Mouse (Mus musculus) heart, embryonic 11.5 days (tissue): Measurements from ENCODE around the gene Hivep3. TPM values are rescaled to one million over a fixed set of nuclear protein-coding genes. Genes with fewer than 3 reads are reported as not detected.

Experiments
- ATAC-seq: fragments of 200-750 bp; cut with Nextera tagmentation; replicated peaks from 2 replicates; pipeline ENCODE4 v1.8.0; 2017; ENCODE audit warnings: moderate library complexity; ENCODE audit not compliant: insufficient number of reproducible peaks, low FRiP score, low TSS enrichment
- H3K27ac ChIP-seq: fragments of 300-500 bp; sonication (generic); 2 replicates; pipeline ENCODE4 v1.5.1; 2014; ENCODE audit warnings: mild to moderate bottlenecking, low read depth, low read length
- H3K27me3 ChIP-seq: fragments of 300-500 bp; sonication (generic); 2 replicates; pipeline ENCODE4 v1.6.1; 2014; ENCODE audit warnings: mild to moderate bottlenecking, low read length, mixed read lengths; ENCODE audit not compliant: control insufficient read depth, insufficient read depth
- H3K36me3 ChIP-seq: fragments of 300-500 bp; sonication (generic); 2 replicates; pipeline ENCODE4 v1.6.1; 2014; ENCODE audit warnings: mild to moderate bottlenecking, low read length, moderate library complexity, mixed read lengths; ENCODE audit not compliant: control insufficient read depth, insufficient read depth
- H3K4me1 ChIP-seq: fragments of 300-500 bp; sonication (generic); 2 replicates; pipeline ENCODE4 v1.6.1; 2014; ENCODE audit warnings: low read length; ENCODE audit not compliant: control insufficient read depth, insufficient read depth
- H3K4me2 ChIP-seq: fragments of 300-500 bp; sonication (generic); 2 replicates; pipeline ENCODE4 v1.6.1; 2014; ENCODE audit warnings: mild to moderate bottlenecking, moderate library complexity
- H3K4me3 ChIP-seq: fragments of 300-500 bp; sonication (generic); 2 replicates; pipeline ENCODE4 v1.5.1; 2014; ENCODE audit warnings: low read depth, low read length
- H3K9ac ChIP-seq: fragments of 300-500 bp; sonication (generic); 2 replicates; pipeline ENCODE4 v1.6.1; 2014; ENCODE audit warnings: mild to moderate bottlenecking, low read depth, low read length, moderate library complexity
- H3K9me3 ChIP-seq: fragments of 300-500 bp; sonication (generic); replicated peaks from 2 replicates; pipeline ENCODE4 v1.6.1; 2016; ENCODE audit warnings: low read length; ENCODE audit not compliant: control insufficient read depth
- WGBS: fragments of 180-500 bp; shearing (Covaris S2); extraction: QIAGEN DNeasy Blood & Tissue Kit; methylation state at CpG from one replicate; pipeline ENCODE4 v1.1.7; 2014; ENCODE audit not compliant: insufficient replicate concordance; 5-methylcytosine and 5-hydroxymethylcytosine counted together
- polyA plus RNA-seq: library from polyadenylated mRNA; unstranded; fragments of >200 nt; fragmentation: Nextera tagmentation; extraction: Ambion mirVana; gene quantifications from 2 replicates; pipeline ENCODE4 v1.2.1, GENCODE M21; 2014

Gene Hivep3
- polyA plus RNA-seq, 1 experiment from 2014 or later, result 4.8 TPM

DNA sequence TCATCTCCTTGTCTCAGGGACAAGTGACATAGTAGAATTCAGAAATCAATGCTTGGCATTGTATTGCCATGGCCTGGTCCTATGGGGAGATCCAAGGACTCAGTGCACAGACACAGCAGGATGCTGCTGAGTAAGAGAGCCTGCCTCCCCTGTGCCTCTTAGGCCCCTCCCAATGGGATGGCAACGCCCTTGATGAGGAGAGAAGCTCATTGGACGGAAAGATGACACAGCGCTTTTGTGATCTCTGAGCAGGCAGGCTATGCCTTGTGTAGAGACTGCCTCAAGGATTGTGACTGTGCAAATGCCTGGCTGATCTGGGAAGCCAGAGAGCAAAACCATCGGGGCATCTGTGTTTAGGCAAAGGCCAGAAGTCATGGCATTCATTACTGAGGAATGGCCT, 16.6 kb downstream of the Hivep3 start:
- Histone ChIP-seq H3K9me3 (no peaks in the 10 kb centered on the region), H3K36me3 (no peaks in the 10 kb centered on the region), H3K27me3 (no peaks in the 10 kb centered on the region), H3K4me1 (peaks cover 7% of the 10 kb centered on the region; the same call in 1 of the 2 replicates), H3K9ac (no peak overlapping the region), H3K27ac (no peak overlapping the region), H3K4me3 (no peak overlapping the region), H3K4me2 (no peak overlapping the region)
- no peak for ATAC-seq
- WGBS, result 47% methylated on average over 4 of the region's 4 CpGs

DNA sequence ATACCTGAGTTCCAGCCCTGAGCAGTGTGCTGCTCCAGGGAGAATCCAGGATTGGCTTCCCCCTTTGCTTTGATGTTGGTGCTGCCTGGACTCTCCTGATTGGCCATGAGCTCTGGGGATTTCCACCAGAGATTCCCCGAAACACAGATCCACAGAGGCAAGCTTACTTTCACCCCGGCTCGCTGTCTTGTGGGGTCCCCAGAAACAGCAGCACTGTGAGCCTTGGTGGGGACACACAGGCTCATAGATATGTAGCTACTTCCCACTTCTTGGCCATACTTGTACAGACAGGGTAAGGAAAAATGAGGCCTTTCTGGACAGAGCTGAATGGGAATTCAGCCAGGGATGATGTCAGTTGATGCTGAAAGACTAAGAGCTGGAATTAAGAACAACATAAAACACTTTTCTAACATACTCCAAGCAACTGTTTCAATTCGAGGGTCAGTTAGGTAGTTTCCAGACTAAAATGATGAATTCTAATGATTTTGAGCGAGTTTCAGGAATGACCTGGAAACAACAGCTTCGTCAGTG, 17.2 kb downstream of the Hivep3 start:
- no peak overlapping the region for H3K27ac ChIP-seq
- 79% methylated on average over 6 of the region's 6 CpGs for whole genome bisulfite sequencing

DNA sequence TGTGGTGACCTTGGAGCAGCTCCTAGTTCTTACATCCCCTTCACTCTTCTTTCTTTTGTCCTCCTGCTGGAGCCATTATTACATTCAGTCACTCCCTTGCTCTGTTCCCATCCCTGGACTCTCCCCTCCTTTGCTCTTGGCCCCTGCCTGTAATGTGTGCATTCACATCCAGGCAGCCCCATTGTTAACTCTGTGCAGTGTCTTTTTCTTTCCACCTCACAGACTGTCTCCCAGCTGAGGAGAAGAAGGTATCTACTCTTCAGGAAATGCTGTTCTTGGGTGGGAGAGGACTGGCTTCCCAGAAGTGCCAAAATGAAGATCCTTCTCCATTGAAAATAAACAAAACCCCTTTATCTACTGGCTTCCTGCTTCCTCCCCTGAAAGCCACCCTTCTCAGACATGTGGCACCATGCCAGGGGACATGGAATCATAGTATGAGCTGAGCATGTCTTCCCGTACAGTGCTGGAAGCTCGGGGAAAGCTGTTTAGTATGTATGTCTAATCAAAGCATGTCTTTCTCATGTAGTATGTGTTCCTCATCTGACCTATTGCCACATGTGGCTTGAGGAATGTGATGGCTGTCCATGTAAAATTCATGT, 17.9 kb downstream of the Hivep3 start:
- Histone ChIP-seq H3K4me3 (no peak overlapping the region), H3K4me2 (no peak overlapping the region), H3K9ac (no peak overlapping the region), H3K4me1 (peaks cover 7% of the 10 kb centered on the region; the same call in 1 of the 2 replicates), H3K27ac (peak overlapping the region; percentile 15; the same call in 1 of the 2 replicates), H3K27me3 (no peaks in the 10 kb centered on the region), H3K36me3 (no peaks in the 10 kb centered on the region), H3K9me3 (no peaks in the 10 kb centered on the region)
- 49% methylated on average over 2 of the region's 2 CpGs for WGBS
- no peak for ATAC-seq

More for the DNA sequence above, 17.2 kb downstream of the Hivep3 start:
- Histone ChIP-seq H3K4me3 (no peak overlapping the region), H3K9me3 (no peaks in the 10 kb centered on the region), H3K27me3 (no peaks in the 10 kb centered on the region), H3K9ac (no peak overlapping the region), H3K4me2 (no peak overlapping the region), H3K36me3 (no peaks in the 10 kb centered on the region), H3K4me1 (peaks cover 7% of the 10 kb centered on the region; the same call in 1 of the 2 replicates)
- no peak for ATAC-seq

DNA sequence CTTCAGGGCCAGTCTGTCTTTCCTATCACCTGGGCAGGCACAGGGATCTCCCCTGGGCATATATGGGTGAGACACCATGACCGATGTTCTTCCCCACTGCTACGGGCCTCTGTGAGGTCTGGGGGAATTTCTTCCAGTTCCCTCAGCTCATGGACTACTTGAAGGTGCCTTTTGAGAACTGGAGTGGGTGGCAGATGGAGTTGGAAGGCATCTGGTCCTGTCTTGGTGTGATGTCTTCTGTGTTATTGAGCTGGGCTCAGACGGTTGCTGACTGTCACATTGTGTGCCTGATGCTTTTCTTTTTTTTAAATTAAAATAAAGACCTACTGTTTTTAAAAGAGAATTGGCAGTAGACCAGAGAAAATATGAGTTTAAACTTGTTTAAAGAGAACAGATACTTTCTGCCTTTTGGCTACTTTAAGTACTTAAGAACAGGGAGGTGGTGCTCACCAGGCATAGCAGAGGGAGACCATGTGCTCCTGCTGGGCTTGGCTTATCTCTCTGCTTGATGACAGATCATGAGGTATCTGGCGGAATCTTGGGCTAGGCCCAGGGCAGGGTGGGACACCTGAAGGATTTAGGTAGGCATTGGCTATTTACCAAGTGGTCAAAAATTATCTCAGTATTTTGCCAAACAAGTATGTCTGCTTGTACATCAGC, 26.1 kb downstream of the Hivep3 start:
- Histone ChIP-seq H3K36me3 (no peaks in the 10 kb centered on the region), H3K27ac (no peak overlapping the region), H3K9me3 (no peaks in the 10 kb centered on the region), H3K4me3 (no peak overlapping the region), H3K4me2 (no peak overlapping the region), H3K4me1 (no peaks in the 10 kb centered on the region), H3K9ac (no peak overlapping the region), H3K27me3 (no peaks in the 10 kb centered on the region)
- ATAC-seq, result no peak
- WGBS, result 67% methylated on average over 4 of the region's 4 CpGs

DNA sequence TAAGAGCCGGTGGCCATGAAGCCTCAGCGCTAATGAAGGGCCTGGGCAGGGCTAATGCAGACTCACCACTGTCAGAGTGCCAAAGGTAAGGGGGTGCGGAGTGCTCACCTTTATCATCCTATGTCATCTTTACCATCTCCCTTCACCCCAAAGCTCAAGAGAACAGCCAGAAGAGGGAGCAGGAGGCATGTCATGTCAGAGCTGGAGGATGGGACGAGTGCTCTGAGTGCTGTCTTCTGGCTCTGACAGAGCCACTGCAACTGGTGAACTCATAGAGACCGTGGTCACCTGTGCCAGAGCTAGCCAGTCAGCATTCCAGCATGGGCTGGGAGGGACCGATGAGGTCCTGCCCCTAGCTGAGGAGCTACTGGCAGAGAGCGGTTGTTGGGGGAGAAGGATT, 27.2 kb downstream of the Hivep3 start:
- 77% methylated on average over 7 of the region's 7 CpGs for WGBS
- no peak for ATAC-seq

DNA sequence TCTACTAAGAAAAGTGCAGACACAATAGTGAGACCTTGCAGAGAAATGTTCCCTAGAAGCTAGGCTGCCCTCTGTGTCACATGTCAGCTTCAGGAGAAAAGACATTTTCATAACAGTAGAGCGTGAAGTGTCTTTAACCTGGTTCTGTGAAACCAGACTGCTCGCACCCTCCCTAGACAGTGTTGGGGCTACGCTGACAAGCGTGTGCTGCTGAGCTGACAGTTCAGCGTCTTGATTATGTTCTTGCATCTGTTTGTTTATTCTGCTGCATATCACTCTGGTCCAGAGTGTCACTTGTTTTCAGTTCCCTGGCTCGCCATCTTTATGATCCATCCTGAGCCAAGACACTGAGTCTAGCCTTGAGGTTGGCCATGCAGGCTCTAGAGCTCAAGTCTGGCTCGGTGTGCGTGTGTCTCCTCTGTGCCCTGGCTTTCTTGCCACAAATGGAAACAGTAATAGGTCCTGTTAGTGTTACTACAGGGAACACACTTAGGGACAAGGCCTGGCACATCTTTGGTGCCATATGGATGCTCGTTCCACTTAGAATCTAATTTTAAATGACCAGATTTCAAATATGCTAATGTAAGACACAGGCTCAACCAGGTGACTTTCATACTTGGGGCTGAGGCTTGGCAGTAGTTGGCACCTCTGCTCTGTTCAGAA, 28.0 kb downstream of the Hivep3 start:
- Histone ChIP-seq H3K4me2 (no peak overlapping the region), H3K9ac (no peak overlapping the region), H3K9me3 (no peaks in the 10 kb centered on the region), H3K27ac (no peak overlapping the region), H3K4me1 (no peaks in the 10 kb centered on the region), H3K36me3 (no peaks in the 10 kb centered on the region), H3K27me3 (no peaks in the 10 kb centered on the region), H3K4me3 (no peak overlapping the region)
- 75% methylated on average over 9 of the region's 9 CpGs for WGBS
- ATAC-seq, result no peak

More for the DNA sequence above, 27.2 kb downstream of the Hivep3 start:
- Histone ChIP-seq H3K4me2 (no peak overlapping the region), H3K9ac (no peak overlapping the region), H3K27ac (no peak overlapping the region), H3K36me3 (no peaks in the 10 kb centered on the region), H3K27me3 (no peaks in the 10 kb centered on the region), H3K4me3 (no peak overlapping the region), H3K4me1 (no peaks in the 10 kb centered on the region), H3K9me3 (no peaks in the 10 kb centered on the region)

DNA sequence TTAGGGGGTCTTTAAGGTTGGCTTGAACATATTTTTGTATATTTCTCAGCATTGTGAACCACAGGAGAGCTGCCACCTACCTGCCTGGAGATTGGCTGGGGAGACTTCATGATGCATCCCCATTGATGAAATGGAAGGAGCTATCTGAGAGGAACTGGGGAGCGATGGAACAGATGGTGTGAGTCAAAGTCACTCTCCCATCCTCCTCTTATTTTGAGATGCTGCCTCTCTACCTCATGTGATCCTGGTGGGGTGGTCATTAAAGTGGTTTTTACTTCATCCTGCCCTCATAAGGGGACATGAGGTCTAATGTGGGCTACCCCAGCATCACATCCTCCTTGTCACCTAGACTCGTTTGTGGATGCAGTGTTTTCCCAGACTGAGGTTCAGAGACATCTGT, 28.6 kb downstream of the Hivep3 start:
- no peak for ATAC-seq
- no peaks in the 10 kb centered on the region for H3K9me3 ChIP-seq
- H3K27me3 ChIP-seq, result no peaks in the 10 kb centered on the region
- no peak overlapping the region for H3K9ac ChIP-seq
- H3K36me3 ChIP-seq, result no peaks in the 10 kb centered on the region
- H3K4me2 ChIP-seq, result no peak overlapping the region
- 67% methylated on average over 2 of the region's 2 CpGs for WGBS
- H3K4me1 ChIP-seq, result no peaks in the 10 kb centered on the region
- no peak overlapping the region for H3K4me3 ChIP-seq
- no peak overlapping the region for H3K27ac ChIP-seq

DNA sequence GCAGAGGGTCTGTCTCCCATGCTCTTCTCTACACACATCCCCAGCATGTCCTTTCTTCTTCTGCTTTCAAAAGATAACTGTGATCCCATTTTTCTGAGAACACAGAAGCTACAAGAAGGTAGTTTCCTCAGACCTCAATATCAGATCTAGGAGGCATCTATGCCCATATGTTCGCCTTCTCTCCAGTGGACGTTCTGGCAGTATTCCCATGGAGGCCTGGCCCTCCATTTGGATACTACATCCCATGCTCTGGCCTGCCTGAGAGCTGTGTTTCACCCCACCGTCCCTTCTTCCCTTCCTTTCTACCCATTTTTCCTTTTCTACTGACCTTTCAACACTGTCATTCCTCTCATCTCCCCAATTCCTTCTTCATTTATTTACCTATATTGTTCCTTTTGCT, 34.5 kb downstream of the Hivep3 start:
- Histone ChIP-seq H3K27ac (no peak overlapping the region), H3K27me3 (no peaks in the 10 kb centered on the region), H3K4me3 (no peak overlapping the region), H3K4me2 (no peak overlapping the region), H3K9ac (no peak overlapping the region), H3K36me3 (no peaks in the 10 kb centered on the region), H3K9me3 (no peaks in the 10 kb centered on the region), H3K4me1 (no peaks in the 10 kb centered on the region)
- WGBS, result 73% methylated on average over 3 of the region's 3 CpGs
- no peak for ATAC-seq
